Mouse (Mus musculus): ENCODE data around the gene Clybl.
A peak's percentile ranks its signal among the peaks of the same experiment; 100 is the strongest.

Gene Clybl

DNA sequence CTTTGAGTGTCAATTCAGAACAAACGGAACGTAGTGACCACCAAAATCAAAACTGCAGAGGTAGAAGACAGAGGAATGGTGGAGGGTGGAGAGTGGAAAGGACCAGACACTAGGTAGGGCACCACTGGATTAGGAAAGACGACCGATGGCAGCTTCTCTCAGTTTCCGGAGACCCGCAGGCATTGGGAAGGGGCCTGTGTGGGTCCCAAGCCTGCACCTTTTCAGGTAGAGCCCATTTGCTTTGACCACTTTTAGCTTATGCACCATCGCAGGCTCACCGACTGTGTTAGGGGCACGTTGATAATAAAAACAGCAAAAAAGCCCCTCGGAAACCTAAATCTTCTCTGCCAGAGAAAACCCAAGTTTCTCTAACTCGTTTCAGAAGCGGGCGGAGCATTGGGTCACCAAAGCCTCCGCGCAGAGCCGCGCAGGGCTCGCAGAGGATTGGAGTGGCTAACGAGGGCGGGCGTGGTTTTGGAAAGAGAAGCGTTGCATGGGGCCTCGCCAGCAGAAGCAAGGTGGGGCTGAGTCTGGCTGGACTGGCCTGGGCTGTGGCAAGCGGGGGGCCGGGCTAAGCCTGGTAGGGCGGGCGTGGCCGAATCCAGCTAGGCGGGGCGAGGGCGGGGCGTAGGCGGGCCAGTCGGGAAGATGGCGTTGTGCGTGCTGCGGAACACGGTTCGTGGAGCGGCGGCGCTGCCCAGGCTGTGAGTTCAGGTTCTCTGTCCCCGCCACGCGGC is at the start of gene Clybl:
TSS of gene Clybl (plus strand) at position 627 of the 737 bp plus-strand sequence.
- peak; percentile 84 for DNase-seq (ENCODE audit: low read depth)

DNA sequence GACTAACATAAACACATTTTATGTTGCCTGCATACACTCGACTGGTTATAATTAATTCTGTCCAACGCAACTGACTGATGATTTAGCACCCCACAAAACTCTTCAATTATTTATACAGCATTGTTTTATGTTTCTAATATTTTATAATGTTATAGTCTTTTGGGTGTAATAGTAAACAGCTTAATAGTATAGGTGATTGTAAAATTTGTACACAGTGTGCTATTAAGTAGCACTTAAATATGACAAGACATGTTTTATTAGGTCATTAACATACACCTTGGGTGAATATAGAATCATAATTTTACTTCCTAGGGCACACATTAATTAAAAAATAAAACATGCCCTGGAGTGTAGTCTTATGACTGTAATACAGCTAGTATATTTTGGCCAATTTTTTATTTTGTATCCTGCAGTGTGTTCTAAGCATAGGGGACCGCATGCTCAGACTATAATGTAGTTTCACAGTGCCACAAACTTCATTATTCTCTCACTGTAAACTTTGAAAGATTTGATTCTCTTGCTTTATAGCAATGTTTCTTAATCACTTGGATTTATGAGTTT is 45.1 kb upstream of the Clybl start:
- no peak for DNase-seq (ENCODE audit: low read depth)

DNA sequence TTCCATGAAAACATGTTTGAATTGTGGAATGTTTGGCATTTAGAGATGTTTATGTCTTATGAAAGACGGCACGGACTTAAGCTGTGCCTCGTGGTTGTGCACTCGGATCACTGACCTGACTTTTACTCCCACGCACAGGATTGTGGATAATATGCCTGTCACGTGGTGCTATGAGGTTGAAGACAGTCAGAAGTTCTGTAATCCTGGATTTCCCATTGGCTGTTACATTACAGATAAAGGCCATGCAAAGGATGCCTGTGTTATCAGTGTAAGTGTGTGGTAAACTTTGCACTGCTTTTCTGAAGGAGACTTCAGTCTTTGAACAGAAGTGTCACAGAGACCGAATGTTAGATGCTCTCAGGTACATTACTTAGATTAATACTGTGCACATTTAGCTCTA is 44.3 kb upstream of the Clybl start:
- no peak for DNase-seq (ENCODE audit: low read depth)

DNA sequence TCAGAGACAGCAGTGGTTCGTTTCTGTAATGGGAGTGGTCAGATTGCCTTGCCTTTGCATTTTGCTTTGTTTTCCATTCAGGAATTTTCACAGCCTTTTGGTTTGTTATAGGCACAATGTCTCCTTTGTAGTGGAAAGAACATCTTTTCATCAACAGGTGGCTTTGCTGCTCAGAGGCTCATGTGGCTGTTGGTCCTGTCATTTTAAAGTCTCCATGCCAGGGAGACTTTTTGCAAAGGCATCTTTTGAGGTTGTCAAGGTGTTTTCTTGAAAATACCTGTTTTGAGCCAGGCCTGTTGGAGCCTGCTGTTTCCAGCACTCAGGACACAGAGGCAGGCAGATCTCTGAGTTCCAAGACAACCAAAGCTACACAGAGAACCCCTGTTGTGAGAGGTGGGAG is 41.4 kb upstream of the Clybl start:
- DNase-seq (ENCODE audit: low read depth), result no peak

DNA sequence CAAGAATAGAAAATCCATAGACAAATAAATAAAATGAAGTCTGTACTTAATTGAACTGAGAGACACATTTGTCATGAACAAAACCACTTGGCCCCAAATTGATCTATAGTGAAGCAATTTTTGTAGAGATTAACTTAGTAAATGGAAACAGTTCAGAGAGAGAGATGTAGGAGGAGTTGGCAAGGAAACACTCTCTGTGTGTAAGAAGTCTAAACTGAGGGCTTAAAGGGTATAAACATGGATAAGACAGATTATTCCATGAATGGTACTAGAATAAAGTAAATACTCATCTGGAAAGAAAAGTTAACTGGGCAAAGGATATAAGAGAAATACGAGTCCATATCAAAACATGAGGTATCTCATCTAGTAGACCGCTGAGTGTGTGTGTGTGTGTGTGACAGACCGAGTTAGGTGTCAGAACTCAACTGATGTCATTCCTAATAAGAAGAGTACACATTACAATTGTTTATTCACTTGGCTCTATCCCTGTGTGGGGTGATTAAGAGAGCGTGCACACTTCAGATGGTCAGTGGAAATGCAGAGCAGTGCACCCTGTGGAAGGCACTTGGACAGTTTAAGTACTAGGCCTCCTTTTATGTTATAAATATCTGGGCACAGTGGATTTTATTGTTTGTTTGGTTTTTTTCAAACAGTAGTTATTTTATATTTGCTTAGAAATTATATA is 37.8 kb upstream of the Clybl start:
- no peak for DNase-seq (ENCODE audit: low read depth)

DNA sequence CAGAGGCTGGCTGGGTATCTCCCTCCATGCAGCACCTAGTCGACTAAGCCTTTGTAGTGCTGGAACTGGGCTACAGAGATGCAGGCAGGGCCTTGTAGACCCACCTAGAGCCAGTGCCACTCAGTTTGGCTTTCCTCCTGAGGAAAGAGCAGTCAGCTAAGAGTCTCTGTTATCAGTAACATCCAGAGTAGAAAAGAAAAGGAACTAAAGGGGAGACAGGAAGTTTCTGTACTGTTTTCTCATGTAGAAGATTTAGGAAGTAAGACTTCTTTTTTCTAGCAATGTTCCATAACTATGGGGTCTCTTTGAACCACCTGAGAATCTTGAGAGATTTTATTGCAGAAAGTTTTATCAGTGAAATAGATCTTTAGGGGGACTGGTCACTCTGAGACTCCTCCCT is 36.1 kb upstream of the Clybl start:
- no peak for DNase-seq (ENCODE audit: low read depth)

DNA sequence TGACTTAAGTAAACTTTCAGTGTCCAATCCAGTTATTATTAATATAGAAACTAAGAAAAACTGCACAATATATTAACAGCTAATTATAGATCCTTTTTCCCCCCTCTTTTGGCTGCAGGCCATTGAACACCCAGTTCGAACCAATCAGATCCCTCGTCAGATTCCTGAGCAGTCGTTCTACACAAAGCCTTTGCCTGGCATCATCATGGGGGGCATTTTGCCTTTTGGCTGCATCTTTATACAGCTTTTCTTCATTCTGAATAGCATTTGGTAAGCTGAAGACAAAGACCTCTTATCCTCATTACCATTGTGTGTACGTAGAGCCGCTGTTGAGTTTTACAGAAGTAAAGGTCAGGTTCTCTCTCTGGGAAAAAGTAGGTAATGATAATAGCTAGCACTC is 30.9 kb upstream of the Clybl start:
- no peak for DNase-seq (ENCODE audit: low read depth)

DNA sequence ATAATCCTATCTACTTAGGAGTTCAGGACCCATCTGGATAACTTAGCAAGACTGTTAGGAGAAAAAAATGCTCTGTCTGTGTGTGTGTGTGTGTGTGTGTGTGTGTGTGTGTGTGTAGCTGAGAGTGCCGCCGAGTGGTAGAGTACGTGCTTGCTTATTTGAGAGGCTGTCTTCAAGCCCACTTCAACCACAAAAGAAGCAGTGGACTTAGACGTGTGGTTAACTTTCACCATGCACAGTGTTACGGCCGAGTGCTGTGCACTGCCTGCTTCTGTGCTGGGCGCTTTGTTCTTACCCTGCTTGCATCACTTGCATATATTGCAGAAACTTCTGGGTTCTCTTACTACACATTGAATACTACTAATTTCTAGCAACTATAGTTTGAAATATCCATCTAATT is 23.8 kb upstream of the Clybl start:
- no peak for DNase-seq (ENCODE audit: low read depth)

DNA sequence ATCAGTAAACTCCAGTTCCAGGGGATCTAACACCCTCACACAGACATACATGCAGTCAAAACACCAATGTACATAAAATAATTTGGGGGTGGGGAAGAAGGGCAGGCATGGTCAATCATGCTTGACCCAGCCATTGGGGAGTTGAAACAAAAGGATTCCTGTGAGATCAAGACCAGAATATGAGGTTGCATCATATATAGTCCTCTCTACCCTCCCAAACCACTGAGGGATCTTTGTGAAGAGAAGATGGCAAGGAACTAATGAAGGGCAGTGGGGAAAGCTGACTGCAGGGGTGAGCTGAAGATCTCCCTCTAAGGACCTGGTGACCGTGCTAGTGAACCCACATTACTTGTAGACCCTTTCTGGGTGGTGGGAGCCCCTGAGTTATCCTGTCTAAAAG is 20.6 kb upstream of the Clybl start:
- no peak for DNase-seq (ENCODE audit: low read depth)

DNA sequence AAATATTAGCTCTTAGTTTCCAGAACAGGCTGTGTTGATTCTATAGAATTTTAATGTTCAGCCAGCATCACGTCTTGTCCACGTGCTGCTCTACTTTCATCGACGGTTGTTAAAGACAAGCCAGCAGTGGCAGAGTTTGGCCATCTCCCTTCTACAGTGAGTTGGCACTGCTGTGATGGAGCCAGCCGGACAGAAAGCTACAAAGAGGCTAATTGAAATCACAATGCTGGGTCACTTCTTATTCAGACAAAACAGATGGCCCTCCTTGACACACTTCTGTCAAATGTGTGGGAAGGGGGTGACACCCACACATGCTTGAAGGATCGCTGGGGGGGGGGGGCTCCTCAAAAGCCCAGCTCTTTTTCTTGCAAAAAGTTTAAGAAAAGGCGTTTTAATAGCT is 12.6 kb upstream of the Clybl start:
- DNase-seq (ENCODE audit: low read depth), result no peak

DNA sequence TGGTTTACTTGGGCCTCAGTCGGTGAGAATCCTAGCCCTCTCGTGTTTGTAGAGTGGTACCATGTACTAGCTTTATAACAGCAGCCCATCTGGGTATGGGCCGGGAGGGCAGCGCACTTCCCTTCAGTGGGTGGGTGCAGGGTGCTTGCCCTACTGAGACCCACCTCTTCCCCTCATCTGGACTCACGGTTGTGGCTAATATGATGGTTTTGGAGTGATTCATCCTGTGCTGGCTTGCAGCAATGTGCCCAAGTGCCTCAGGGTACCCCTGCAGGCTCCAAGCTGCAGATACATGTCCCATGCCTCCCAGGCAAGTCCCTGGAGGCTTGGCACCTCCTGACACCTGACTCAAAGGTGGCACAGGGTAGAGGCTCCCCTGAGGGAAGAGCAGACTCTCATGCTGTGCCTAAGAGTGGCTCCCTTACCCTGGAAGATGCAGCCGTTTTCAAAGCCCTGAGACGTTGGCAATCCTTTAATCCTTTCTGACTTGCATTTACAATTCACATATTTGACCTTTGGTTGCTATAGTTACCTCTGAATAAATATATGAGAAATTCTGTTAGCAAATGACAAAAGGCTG is 11.2 kb upstream of the Clybl start:
- DNase-seq (ENCODE audit: low read depth), result no peak

DNA sequence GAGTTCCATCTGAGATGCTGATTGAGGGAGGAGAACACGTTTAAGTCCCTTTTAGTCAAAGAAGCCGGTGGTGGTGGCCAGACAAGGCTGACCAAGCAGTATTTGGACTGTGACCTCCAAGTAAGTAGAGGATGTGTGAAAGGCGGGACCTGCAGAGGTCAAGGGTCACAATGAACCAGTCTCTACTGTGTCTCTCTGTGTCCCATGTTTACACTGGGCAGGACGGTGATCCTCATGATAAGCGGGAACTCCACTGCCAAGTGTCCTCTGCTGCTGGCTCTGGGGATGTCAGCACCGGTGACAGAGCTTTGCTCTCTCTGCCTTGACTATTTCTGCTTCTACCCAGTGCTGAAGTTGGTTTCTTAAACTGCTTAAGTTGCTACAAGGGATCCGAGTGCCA is 10.5 kb upstream of the Clybl start:
- DNase-seq (ENCODE audit: low read depth), result no peak

DNA sequence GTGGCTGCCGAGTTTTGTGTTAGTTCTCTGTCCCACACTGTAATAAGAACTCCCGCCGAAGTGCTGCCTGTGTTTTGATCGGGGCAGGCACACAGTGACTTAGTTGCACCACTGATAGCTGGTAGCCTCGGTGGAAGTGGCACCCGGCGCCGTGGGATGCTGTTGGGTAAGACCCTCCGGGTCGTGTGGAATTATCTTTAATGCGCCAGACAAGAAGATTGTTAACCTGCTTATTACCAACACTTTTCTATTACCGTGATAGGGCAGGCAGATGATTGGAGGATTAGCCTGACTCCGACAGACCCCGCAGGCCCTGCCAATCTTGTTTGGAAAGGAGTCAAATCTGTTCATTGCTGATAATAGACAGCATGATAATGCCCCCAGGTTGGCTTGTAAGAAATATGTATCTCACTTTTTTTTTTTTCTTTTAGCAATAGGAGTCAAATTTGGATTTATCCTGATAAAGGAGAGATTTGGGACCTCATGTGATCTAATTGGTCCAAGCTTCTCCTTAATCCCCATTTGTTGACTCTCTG is 5.2 kb upstream of the Clybl start:
- no peak for DNase-seq (ENCODE audit: low read depth)

DNA sequence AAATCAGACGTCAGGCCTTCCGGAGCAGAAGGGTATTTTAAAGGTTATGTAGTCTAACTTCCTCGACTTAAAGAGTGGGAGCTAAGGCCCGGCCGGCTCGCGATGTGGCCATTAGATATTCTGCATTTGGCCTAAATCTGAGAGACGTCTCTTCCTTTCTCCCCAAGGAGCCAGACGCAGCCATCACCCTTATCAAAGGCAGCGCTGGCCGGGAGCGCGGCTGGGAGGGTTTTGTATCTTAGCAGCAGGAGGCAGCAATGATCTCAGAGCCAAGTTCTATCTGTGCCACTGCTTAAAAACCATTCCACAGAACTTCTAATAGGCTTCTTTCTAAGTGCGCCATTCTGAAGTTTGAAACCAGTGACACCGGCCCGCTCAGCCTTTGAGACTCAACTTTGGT is 2.2 kb upstream of the Clybl start:
- DNase-seq (ENCODE audit: low read depth), result no peak

DNA sequence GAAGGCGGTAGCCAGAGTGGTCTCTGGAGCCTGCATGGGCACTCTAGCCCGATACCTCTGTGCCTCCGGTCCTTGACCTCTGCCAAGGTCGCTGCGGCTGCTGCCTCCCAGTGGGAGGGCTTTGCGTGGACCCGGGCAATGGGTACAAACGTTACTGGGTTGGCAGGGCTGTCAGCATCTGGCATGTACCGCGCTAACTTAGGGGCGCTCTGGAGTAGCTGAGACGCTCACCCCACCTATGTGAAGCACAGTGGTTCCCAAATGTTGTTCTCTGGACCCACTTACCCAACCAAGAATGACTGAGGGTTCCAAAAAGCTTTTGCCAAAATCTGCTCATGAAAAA is 282 bp downstream of the Clybl start:
- no peak for DNase-seq (ENCODE audit: low read depth)

DNA sequence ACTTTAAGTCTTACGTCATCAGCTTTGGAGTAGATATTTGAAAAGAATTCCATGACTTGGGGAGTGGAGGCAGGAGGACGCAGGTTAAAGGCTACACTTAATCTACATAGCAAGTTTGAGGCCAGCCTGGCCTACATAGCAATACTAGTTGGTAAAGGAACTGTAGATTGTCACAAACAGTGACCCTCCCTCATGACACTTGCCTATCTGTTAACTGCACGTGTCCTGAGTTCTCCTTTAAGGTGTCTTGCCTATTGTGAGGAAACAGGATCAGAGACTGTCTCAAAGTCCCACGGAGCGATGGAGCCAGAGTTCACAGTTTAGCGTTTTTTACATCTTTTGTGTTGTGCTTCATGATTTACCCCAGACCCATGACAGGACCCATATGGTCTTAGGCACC is 716 bp downstream of the Clybl start:
- DNase-seq (ENCODE audit: low read depth), result no peak

DNA sequence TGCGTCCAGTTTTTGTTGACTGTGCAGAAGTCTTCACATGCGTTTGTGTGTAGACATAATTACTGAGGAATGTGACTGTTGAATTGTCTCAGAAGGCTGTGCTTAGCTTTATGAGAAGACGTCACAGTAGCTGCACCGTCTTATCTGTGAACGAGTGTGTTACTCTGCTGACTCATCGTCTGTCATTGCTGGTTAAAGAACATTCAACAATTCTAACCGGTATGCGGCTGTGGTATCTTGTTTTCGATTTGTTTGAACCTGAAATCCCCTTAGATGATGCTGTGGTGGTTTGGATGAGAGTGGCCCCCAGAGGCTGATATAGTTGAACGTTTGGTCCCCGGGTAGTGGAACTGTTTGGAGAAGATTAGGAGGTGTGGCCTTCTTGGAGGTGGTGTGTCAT is 2.5 kb downstream of the Clybl start:
- no peak for DNase-seq (ENCODE audit: low read depth)

DNA sequence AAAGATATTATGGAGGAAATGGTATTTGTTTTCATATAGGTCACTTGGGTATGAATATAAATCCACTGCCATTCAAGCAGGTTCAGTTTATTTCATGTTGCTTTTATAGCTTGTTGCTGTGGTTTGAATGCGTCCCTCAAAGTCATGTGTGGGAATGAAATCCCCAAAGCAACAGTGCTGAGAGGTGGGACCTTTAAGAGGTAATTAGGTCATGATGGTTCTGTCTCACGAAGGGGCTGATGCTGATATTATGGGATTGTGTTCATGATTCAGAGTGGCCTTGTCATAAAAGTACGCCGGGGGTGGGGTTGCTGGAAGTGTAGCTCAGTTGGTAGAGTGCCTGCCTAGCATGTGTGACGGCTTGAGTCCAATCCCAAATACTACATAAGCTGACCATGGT is 6.7 kb downstream of the Clybl start:
- DNase-seq (ENCODE audit: low read depth), result no peak

DNA sequence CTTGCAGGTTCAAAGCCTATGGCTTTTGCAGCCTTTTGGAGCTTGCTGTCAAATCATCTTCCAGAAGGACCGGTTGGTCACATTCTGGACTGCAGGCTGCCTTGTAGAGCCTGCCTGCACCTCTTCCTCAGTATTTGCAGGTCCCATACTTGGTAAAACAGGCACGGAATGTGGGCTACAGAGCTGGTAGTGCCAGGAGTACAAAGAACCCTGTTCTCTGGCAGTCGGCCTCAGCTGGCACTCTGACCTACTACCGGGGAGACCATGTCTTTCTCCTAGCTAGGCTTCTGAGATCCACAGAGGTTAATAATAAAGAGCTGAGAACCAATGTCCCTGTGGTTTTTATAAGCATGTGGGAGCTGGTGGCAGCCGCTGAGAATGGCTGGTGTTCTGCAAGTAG is 8.4 kb downstream of the Clybl start:
- no peak for DNase-seq (ENCODE audit: low read depth)

DNA sequence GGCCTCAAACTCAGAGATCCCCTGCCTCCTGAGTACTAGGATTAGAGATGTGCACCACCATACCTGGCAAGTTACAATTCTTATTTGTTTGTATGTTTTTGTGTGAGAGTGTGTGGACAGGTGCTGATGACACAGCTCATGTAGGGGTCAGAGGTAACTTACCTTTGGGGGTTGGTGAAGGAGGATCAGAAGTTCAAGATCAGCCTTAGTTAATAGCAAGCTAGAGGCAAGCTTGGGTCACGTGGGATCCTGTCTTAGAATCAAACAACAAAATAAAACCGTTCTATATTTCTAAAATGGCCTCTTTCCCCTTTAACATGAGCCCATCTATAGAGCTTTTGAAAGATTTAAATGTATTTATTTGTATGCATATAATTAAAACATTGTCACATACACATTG is 9.0 kb downstream of the Clybl start:
- no peak for DNase-seq (ENCODE audit: low read depth)

DNA sequence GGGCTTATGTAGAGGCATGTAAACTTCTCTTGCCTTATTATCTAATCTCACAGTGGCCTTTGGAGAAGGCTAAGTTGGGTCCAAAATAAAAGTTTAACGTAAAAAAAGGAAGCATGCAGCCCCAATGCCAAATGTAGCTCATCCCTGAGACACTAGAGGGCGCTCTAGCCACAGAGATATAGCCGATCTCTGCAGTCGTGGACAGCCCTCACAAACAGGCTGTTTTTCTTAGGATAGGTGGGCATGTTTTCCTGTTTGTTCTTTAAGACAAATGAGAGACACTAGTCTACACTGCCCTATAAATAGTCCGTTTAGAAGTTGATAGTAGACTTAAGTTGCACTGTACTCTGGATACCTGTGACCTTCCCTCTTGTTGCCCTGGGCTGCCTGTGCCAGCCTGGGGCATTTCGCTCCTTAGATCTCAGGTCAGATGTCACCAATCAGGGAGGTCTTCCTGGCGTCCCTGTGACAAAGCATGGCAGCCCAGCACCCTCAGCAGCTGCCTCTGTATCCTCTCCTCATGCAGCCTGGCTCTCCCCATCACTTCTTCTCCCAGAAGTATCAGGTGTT is 9.5 kb downstream of the Clybl start:
- DNase-seq (ENCODE audit: low read depth), result peak; percentile 28

DNA sequence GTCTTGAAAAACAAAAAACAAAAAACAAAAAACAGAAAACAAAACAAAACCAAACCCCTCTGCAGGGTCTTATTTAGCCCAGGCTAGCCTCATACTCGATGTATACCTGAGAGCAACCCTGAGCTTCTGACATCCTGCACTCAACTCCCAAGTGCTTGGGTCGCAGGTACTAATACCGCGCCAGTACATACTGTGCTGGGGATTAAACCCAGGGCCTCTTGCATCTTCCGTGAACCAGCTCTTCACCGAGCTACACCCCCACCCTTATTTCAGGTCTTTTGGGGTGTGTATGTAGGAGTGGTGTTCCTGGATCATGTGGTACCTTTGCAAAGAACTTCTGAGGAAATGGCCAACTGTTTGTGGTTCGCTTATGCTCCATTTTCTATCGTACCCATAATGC is 13.1 kb downstream of the Clybl start:
- DNase-seq (ENCODE audit: low read depth), result no peak

DNA sequence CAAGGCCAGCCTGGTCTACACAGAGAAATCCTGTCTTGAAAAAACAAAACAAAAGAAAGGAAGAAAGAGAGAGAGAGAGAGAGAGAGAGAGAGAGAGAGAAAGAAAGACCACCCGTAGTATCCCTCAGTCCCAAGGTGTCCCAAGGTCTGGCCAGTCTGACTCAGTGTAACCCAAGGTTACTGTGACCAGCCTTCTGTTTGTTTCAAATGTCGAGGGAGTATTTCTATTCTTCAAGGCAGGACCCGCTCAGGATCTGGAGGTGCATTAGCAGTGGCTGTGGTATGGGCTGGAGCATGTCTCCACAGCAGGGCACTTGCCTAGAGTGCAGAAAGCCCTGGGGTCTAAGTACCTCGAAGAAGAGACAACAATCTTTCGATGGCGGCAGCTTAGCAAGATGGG is 15.3 kb downstream of the Clybl start:
- no peak for DNase-seq (ENCODE audit: low read depth)
